Mouse (Mus musculus) embryonic facial prominence, embryonic 15.5 days (tissue): ENCODE results near the gene Slc16a1. TPM values are rescaled to one million over a fixed set of nuclear protein-coding genes. Genes with fewer than 3 reads are reported as not detected.
A peak's percentile ranks its signal among the peaks of the same experiment; 100 is the strongest.
"Not testable (repeated sequence)": the region's sequence is repeated elsewhere in the genome, so short reads cannot be mapped to it uniquely, and the experiment has no call there.

Source experiments
- ATAC-seq: fragments of 200-750 bp; cut with Nextera tagmentation; 2 replicates; pipeline ENCODE4 v1.8.0; 2017; ENCODE audit warnings: low read depth, moderate TSS enrichment; ENCODE audit not compliant: insufficient number of reproducible peaks, low FRiP score, low TSS enrichment
- H3K27ac ChIP-seq: fragments of 300-500 bp; sonication (generic); replicated peaks from 2 replicates; pipeline ENCODE4 v1.5.1; 2015; ENCODE audit warnings: mild to moderate bottlenecking, inconsistent platforms
- H3K27me3 ChIP-seq: fragments of 300-500 bp; sonication (generic); 2 replicates; pipeline ENCODE4 v1.6.1; 2015; ENCODE audit warnings: inconsistent platforms
- H3K36me3 ChIP-seq: fragments of 300-500 bp; sonication (generic); 2 replicates; pipeline ENCODE4 v1.6.1; 2015; ENCODE audit warnings: mild to moderate bottlenecking, inconsistent platforms
- H3K4me1 ChIP-seq: fragments of 300-500 bp; sonication (generic); 2 replicates; pipeline ENCODE4 v1.6.1; 2015; ENCODE audit warnings: inconsistent platforms
- H3K4me2 ChIP-seq: fragments of 300-500 bp; sonication (generic); replicated peaks from 2 replicates; pipeline ENCODE4 v1.6.1; 2015; ENCODE audit warnings: mild to moderate bottlenecking, inconsistent platforms
- H3K4me3 ChIP-seq: fragments of 300-500 bp; sonication (generic); replicated peaks from 2 replicates; pipeline ENCODE4 v1.5.1; 2015; ENCODE audit warnings: mild to moderate bottlenecking, inconsistent platforms
- H3K9ac ChIP-seq: fragments of 300-500 bp; sonication (generic); 2 replicates; pipeline ENCODE4 v1.6.1; 2015; ENCODE audit warnings: inconsistent platforms
- H3K9me3 ChIP-seq: fragments of 300-500 bp; sonication (generic); replicated peaks from 2 replicates; pipeline ENCODE4 v1.6.1; 2016; ENCODE audit warnings: inconsistent platforms
- WGBS: fragments of 180-500 bp; shearing (Covaris S2); methylation state at CpG from one replicate; pipeline ENCODE4 v1.1.7; 2015; 5-methylcytosine and 5-hydroxymethylcytosine counted together
- polyA plus RNA-seq: library from polyadenylated mRNA; unstranded; fragments of >200 nt; fragmentation: Nextera tagmentation; extraction: Ambion mirVana; gene quantifications from 2 replicates; pipeline ENCODE4 v1.2.1, GENCODE M21; 2015

Gene Slc16a1
- polyA plus RNA-seq, 1 experiment from 2014 or later: 31.0 TPM

GRCm38 (mm10) chr3:104662926-104663325 is 24.5 kb downstream of the Slc16a1 start:
- Histone ChIP-seq H3K27me3 (no peaks in the 10 kb centered on the region), H3K36me3 (no peaks in the 10 kb centered on the region), H3K9me3 (no peaks in the 10 kb centered on the region), H3K4me1 (peaks cover 7% of the 10 kb centered on the region), H3K27ac (no peak overlapping the region), H3K4me3 (no peak overlapping the region), H3K9ac (no peak overlapping the region), H3K4me2 (no peak overlapping the region)
- ATAC-seq: no peak
- 72% methylated on average over 11 of the region's 11 CpGs for WGBS

GRCm38 (mm10) chr3:104666950-104667349 is 28.5 kb downstream of the Slc16a1 start:
- WGBS: 21% methylated on average over 4 of the region's 4 CpGs
- no peak overlapping the region for H3K4me3 ChIP-seq
- H3K36me3 ChIP-seq: no peaks in the 10 kb centered on the region
- ATAC-seq: no peak
- H3K9me3 ChIP-seq: no peaks in the 10 kb centered on the region
- H3K27ac ChIP-seq: no peak overlapping the region
- no peak overlapping the region for H3K4me2 ChIP-seq
- no peak overlapping the region for H3K9ac ChIP-seq
- H3K27me3 ChIP-seq: no peaks in the 10 kb centered on the region
- H3K4me1 ChIP-seq: peaks cover 27% of the 10 kb centered on the region

GRCm38 (mm10) chr3:104667451-104667850 is 29.0 kb downstream of the Slc16a1 start:
- WGBS: 53% methylated on average over 10 of the region's 10 CpGs
- Histone ChIP-seq H3K27ac (0 out of 2 replicates have a peak overlapping the region, but pooled peaks have one; percentile 34), H3K36me3 (no peaks in the 10 kb centered on the region), H3K4me3 (no peak overlapping the region), H3K27me3 (no peaks in the 10 kb centered on the region), H3K9me3 (no peaks in the 10 kb centered on the region), H3K4me1 (peaks cover 27% of the 10 kb centered on the region), H3K9ac (no peak overlapping the region), H3K4me2 (no peak overlapping the region)
- ATAC-seq: no peak

- Histone ChIP-seq H3K27me3 (no peaks in the 10 kb centered on the region), H3K9ac (no peak overlapping the region), H3K27ac (no peak overlapping the region), H3K4me2 (no peak overlapping the region), H3K36me3 (no peaks in the 10 kb centered on the region), H3K4me3 (no peak overlapping the region), H3K4me1 (peaks cover 27% of the 10 kb centered on the region), H3K9me3 (no peaks in the 10 kb centered on the region)
- 91% methylated on average over 5 of the region's 5 CpGs for WGBS
- no peak for ATAC-seq
Observed at GRCm38 (mm10) chr3:104668989-104669388, 30.5 kb downstream of the Slc16a1 start.

- H3K4me1 ChIP-seq: peaks cover 35% of the 10 kb centered on the region
- ATAC-seq: no peak
- no peaks in the 10 kb centered on the region for H3K36me3 ChIP-seq
- no peaks in the 10 kb centered on the region for H3K9me3 ChIP-seq
- H3K9ac ChIP-seq: no peak overlapping the region
- WGBS: 38% methylated on average over 1 of the region's 1 CpGs
- no peak overlapping the region for H3K4me2 ChIP-seq
- no peak overlapping the region for H3K4me3 ChIP-seq
- H3K27ac ChIP-seq: peak overlapping the region; percentile 44; the same call in 1 of the 2 replicates
- H3K27me3 ChIP-seq: no peaks in the 10 kb centered on the region
Observed at GRCm38 (mm10) chr3:104669856-104670182, 31.4 kb downstream of the Slc16a1 start.

GRCm38 (mm10) chr3:104670183-104671020 is 31.9 kb downstream of the Slc16a1 start:
- 21% methylated on average over 1 of the region's 1 CpGs for WGBS
- ATAC-seq: peak; percentile 63
- peak overlapping the region; percentile 44; the same call in 1 of the 2 replicates for H3K27ac ChIP-seq
- H3K4me3 ChIP-seq, H3K36me3 ChIP-seq, H3K9ac ChIP-seq, H3K9me3 ChIP-seq, H3K27me3 ChIP-seq, H3K4me2 ChIP-seq: not testable (repeated sequence)
- H3K4me1 ChIP-seq: peaks cover 41% of the 10 kb centered on the region

GRCm38 (mm10) chr3:104671543-104671942 is 33.1 kb downstream of the Slc16a1 start:
- Histone ChIP-seq H3K4me1 (peaks cover 45% of the 10 kb centered on the region), H3K27me3 (no peaks in the 10 kb centered on the region), H3K27ac (no peak overlapping the region), H3K4me3 (no peak overlapping the region), H3K9me3 (no peaks in the 10 kb centered on the region), H3K9ac (no peak overlapping the region), H3K4me2 (no peak overlapping the region), H3K36me3 (no peaks in the 10 kb centered on the region)
- 53% methylated on average over 6 of the region's 6 CpGs for WGBS
- ATAC-seq: no peak

GRCm38 (mm10) chr3:104672041-104672440 is 33.6 kb downstream of the Slc16a1 start:
- Histone ChIP-seq H3K4me1 (peaks cover 45% of the 10 kb centered on the region), H3K27me3 (no peaks in the 10 kb centered on the region), H3K4me3 (no peak overlapping the region), H3K9me3 (no peaks in the 10 kb centered on the region), H3K36me3 (no peaks in the 10 kb centered on the region), H3K4me2 (no peak overlapping the region), H3K9ac (no peak overlapping the region), H3K27ac (no peak overlapping the region)
- 51% methylated on average over 4 of the region's 4 CpGs for WGBS
- no peak for ATAC-seq

GRCm38 (mm10) chr3:104673642-104674328 is 35.3 kb downstream of the Slc16a1 start:
- no peak for ATAC-seq
- Histone ChIP-seq H3K27me3 (no peaks in the 10 kb centered on the region), H3K4me1 (peaks cover 40% of the 10 kb centered on the region), H3K4me3 (no peak overlapping the region), H3K27ac (no peak overlapping the region), H3K4me2 (no peak overlapping the region), H3K9me3 (no peaks in the 10 kb centered on the region), H3K9ac (no peak overlapping the region), H3K36me3 (no peaks in the 10 kb centered on the region)
- WGBS: 62% methylated on average over 4 of the region's 4 CpGs

GRCm38 (mm10) chr3:104674329-104675220 is 36.1 kb downstream of the Slc16a1 start:
- H3K27me3 ChIP-seq: no peaks in the 10 kb centered on the region
- 19% methylated on average over 14 of the region's 14 CpGs for WGBS
- H3K9me3 ChIP-seq: no peaks in the 10 kb centered on the region
- no peak overlapping the region for H3K27ac ChIP-seq
- no peak for ATAC-seq
- 0 out of 2 replicates have a peak overlapping the region, but pooled peaks have one; percentile 21 for H3K9ac ChIP-seq
- H3K4me1 ChIP-seq: peaks cover 39% of the 10 kb centered on the region
- peak overlapping the region; percentile 84 for H3K4me2 ChIP-seq
- H3K4me3 ChIP-seq: peak overlapping the region; percentile 46
- no peaks in the 10 kb centered on the region for H3K36me3 ChIP-seq
